Mouse (Mus musculus) stomach, embryonic 15.5 days (tissue): Measurements from ENCODE around the gene Gpsm1. TPM values are rescaled to one million over a fixed set of nuclear protein-coding genes. Genes with fewer than 3 reads are reported as not detected.

Experiments
- ATAC-seq: fragments of 200-750 bp; cut with Nextera tagmentation; 2 replicates; pipeline ENCODE4 v1.8.0; 2017; ENCODE audit warnings: low read depth, moderate number of reproducible peaks, moderate TSS enrichment; ENCODE audit not compliant: insufficient read depth, low FRiP score
- H3K27ac ChIP-seq: fragments of 300-500 bp; sonication (generic); 2 replicates; pipeline ENCODE4 v1.5.1; 2015; ENCODE audit warnings: mild to moderate bottlenecking, inconsistent platforms
- H3K27me3 ChIP-seq: fragments of 300-500 bp; sonication (generic); replicated peaks from 2 replicates; pipeline ENCODE4 v1.6.1; 2015; ENCODE audit warnings: inconsistent platforms
- H3K36me3 ChIP-seq: fragments of 300-500 bp; sonication (generic); 2 replicates; pipeline ENCODE4 v1.6.1; 2015; ENCODE audit warnings: inconsistent platforms
- H3K4me1 ChIP-seq: fragments of 300-500 bp; sonication (generic); 2 replicates; pipeline ENCODE4 v1.6.1; 2015; ENCODE audit warnings: inconsistent platforms
- H3K4me2 ChIP-seq: fragments of 300-500 bp; sonication (generic); 2 replicates; pipeline ENCODE4 v1.6.1; 2015; ENCODE audit warnings: mild to moderate bottlenecking, inconsistent platforms
- H3K4me3 ChIP-seq: fragments of 300-500 bp; sonication (generic); replicated peaks from 2 replicates; pipeline ENCODE4 v1.5.1; 2015; ENCODE audit warnings: inconsistent platforms
- H3K9ac ChIP-seq: fragments of 300-500 bp; sonication (generic); 2 replicates; pipeline ENCODE4 v1.6.1; 2015; ENCODE audit warnings: inconsistent platforms
- H3K9me3 ChIP-seq: fragments of 300-500 bp; sonication (generic); 2 replicates; pipeline ENCODE4 v1.6.1; 2016; ENCODE audit warnings: inconsistent platforms
- WGBS: fragments of 180-500 bp; shearing (Covaris S2); methylation state at CpG from one replicate; pipeline ENCODE4 v1.1.7; 2015; 5-methylcytosine and 5-hydroxymethylcytosine counted together
- polyA plus RNA-seq: library from polyadenylated mRNA; unstranded; fragments of >200 nt; fragmentation: Nextera tagmentation; extraction: Ambion mirVana; gene quantifications from 2 replicates; pipeline ENCODE4 v1.2.1, GENCODE M21; 2015

The Gpsm1 gene
- polyA plus RNA-seq, 1 experiment from 2014 or later: 34.6 TPM

DNA sequence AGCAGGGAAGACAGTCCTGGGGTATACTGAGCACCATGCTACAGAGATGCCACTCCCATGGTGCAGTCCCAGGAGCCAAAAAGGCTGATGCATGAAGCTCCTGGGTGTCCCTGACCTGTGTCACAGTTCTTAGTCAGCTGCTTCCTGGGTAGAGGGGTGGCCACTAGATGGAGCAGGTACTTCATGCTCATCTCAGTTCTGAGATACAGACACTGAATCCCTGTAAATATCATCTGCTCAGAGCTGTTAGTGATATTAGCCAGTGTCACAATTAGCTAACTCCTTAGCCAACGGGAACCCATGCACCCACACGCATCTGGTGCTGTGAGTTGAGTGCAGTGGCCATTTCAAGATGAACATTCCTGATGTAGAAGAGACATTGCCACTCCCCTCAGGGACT lies 9.6 kb downstream of the Gpsm1 start:
- WGBS: 70% methylated on average over 2 of the region's 2 CpGs
- ATAC-seq: no peak
- H3K9ac ChIP-seq: no peak overlapping the region
- no peaks in the 10 kb centered on the region for H3K4me1 ChIP-seq
- no peaks in the 10 kb centered on the region for H3K9me3 ChIP-seq
- H3K36me3 ChIP-seq: peaks cover 23% of the 10 kb centered on the region
- H3K27me3 ChIP-seq: no peaks in the 10 kb centered on the region
- H3K27ac ChIP-seq: no peak overlapping the region
- no peak overlapping the region for H3K4me2 ChIP-seq
- no peak overlapping the region for H3K4me3 ChIP-seq

DNA sequence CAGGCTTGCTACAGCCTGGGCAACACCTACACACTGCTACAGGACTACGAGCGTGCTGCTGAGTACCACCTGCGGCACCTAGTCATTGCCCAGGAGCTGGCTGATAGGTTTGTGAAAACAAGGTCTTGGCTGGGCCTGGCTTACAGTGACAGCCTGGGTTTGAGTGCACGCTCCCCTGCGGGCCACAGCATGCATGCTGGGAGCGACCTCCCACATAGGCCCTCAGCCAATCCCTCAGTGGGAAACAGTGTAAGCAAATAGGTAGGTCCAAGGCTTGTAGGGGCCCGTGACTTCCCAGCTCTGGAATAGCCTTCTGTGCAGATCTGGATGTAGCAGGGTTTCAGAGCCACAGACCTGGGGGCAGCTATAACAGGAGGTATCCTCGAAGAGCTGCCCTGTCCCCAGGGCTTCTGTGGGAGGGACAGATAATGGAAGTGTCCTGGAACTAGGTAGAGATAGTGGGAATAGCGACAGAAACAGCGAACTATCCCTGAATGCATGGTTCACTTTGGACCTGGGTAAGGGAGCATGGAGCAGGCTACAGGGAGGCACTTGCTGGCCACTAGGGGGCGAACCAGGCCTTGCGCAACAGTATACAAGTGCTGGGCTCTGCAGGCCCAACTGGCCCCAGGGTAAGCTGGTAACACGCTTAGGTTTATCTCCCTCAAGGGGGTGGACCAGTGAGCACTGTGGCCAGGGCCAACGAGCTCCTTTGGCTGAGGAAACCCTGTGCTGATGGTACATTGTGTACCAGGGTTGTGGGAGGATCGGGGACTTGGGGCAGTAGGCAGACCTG lies 10.3 kb downstream of the Gpsm1 start:
- peaks cover 23% of the 10 kb centered on the region for H3K36me3 ChIP-seq
- H3K9ac ChIP-seq: no peak overlapping the region
- no peaks in the 10 kb centered on the region for H3K4me1 ChIP-seq
- no peaks in the 10 kb centered on the region for H3K27me3 ChIP-seq
- ATAC-seq: peak; percentile 82
- WGBS: 64% methylated on average over 15 of the region's 15 CpGs
- no peaks in the 10 kb centered on the region for H3K9me3 ChIP-seq
- no peak overlapping the region for H3K4me3 ChIP-seq
- H3K27ac ChIP-seq: no peak overlapping the region
- no peak overlapping the region for H3K4me2 ChIP-seq

DNA sequence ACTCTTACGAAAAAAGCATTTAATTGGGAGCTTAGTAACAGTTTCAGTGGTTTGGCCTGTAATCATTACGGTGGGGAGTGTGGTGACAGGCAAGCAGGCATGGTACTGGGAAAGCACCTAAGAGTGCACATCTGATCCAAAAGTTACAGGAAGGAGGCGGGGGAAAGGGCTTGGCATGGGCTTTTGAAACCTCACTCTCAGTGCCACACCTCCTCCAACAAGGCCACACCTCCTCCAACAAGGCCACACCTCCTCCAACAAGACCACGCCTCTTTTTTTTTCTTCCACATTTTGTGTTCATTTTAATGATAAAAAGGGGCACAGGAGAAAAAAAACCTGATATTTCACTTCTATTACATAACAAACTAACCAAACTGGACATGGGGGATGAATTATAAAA lies 12.5 kb downstream of the Gpsm1 start:
- no peak overlapping the region for H3K27ac ChIP-seq
- H3K4me2 ChIP-seq: no peak overlapping the region
- no peak overlapping the region for H3K9ac ChIP-seq
- no peak overlapping the region for H3K4me3 ChIP-seq
- no peaks in the 10 kb centered on the region for H3K27me3 ChIP-seq
- H3K4me1 ChIP-seq: no peaks in the 10 kb centered on the region
- 83% methylated on average over 4 of the region's 4 CpGs for WGBS
- H3K9me3 ChIP-seq: no peaks in the 10 kb centered on the region
- H3K36me3 ChIP-seq: peaks cover 28% of the 10 kb centered on the region
- no peak for ATAC-seq

DNA sequence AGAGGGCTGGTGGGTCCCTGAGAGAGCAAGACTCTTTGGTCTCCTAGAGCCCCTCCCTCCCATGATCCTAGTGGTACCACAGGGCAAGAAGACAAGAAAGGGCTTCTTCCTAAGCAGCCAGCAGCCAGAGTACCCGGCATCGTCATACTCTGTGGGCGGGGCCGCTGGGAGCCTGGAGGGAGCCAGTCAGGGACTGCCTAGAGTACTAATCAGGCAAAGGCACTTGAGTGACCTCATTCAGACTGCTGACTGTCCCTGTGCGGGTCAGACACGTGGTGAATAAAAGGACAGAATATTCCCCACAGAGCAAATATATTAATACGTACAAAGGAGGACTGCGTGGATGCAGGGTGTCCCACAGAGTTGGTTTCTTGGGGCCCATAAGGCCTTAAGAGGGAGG lies 14.1 kb downstream of the Gpsm1 start:
- 74% methylated on average over 8 of the region's 8 CpGs for WGBS
- no peak overlapping the region for H3K27ac ChIP-seq
- ATAC-seq: no peak; the same call in 1 of the 2 replicates

DNA sequence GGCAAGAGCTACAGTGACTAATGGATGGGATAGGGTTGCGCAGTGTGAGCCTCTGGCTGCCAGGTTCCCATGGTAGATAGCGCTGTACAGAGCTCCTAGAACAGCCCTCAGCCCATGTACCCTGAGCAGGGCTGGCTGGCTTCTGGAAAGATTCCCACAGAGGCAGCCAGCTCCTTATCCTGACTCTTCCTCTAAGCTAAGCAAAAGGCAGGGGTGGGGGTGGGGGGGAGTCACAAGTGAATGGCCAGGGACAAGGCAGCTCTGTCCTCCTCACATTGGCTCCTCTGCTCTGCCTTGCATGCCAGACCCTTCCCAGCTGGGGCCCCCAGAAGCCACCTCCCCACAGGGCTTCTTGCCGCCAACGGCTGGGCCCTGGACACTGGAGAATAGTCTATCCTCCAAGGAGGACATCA lies 14.7 kb downstream of the Gpsm1 start:
- no peak for ATAC-seq
- Histone ChIP-seq H3K9ac (no peak overlapping the region), H3K36me3 (peaks cover 27% of the 10 kb centered on the region), H3K9me3 (no peaks in the 10 kb centered on the region), H3K27me3 (no peaks in the 10 kb centered on the region), H3K4me1 (no peaks in the 10 kb centered on the region), H3K4me3 (no peak overlapping the region), H3K27ac (no peak overlapping the region), H3K4me2 (no peak overlapping the region)
- 90% methylated on average over 4 of the region's 4 CpGs for WGBS

More for the DNA sequence above, 14.1 kb downstream of the Gpsm1 start:
- no peaks in the 10 kb centered on the region for H3K4me1 ChIP-seq
- H3K9me3 ChIP-seq: no peaks in the 10 kb centered on the region
- no peak overlapping the region for H3K4me2 ChIP-seq
- H3K27me3 ChIP-seq: no peaks in the 10 kb centered on the region
- no peak overlapping the region for H3K9ac ChIP-seq
- no peak overlapping the region for H3K4me3 ChIP-seq
- H3K36me3 ChIP-seq: peaks cover 28% of the 10 kb centered on the region

DNA sequence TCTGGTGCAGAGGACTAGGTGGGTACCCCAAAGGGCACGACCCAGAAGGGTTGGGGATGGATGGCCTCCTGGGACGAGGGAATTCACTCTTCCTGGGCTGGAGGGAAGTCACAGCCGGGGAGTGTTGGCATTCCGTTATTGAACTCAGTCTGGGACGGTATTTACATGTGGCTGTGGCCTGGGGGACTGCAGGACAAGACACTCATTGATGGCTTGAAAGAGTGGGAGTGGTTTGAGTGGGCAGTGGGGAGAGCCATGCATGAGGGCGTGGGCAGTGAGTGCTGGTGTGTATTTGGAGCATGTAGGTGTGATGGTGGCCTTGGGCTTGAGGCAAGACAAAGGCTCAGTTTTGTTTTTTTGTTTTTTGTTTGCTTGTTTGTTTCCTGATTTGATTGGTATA lies 15.4 kb downstream of the Gpsm1 start:
- Histone ChIP-seq H3K4me3 (no peak overlapping the region), H3K9me3 (no peaks in the 10 kb centered on the region), H3K4me1 (no peaks in the 10 kb centered on the region), H3K4me2 (no peak overlapping the region), H3K9ac (no peak overlapping the region), H3K27ac (no peak overlapping the region), H3K36me3 (peaks cover 25% of the 10 kb centered on the region), H3K27me3 (no peaks in the 10 kb centered on the region)
- WGBS: 77% methylated on average over 6 of the region's 6 CpGs
- no peak for ATAC-seq

DNA sequence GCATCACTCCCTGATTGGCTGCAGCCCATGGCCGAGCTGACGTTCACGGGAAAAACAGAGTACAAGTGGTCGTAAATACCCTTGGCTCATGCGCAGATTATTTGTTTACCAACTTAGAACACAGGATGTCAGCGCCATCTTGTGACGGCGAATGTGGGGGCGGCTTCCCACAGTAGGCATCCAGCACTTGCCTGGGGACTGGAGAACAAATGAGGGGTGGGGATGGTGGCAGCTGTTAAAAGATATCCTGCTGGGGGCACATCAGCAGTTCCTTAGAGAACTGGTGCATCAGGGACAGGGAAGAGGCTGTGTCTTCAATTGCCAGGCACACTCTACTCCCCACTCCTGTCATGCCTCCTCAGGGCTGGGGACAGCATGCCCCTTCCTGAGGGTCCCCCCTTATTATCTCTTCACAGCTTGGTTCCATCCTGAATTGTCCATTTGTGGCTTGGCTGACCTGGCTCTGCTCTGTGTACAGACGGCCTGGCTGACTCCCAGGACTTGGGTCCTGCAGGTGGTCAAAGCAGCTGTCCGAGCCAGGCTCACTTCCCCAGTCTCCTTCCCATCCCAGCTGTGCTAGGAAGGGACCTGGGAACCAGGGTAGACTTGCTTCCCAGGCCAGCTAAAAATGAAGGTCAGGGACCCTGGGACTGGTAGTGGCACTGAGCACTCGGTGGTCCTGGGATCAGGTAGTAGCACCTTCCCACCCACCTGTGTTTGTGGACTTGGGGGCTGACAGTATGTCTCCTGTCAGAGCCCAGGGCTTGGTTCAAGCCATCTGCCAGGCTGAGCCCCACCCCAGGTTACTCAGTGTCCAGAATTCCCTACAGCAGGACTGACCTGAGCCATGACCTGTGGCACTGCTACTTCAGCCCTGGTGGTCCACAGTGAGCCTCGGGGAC lies 23.2 kb downstream of the Gpsm1 start:
- ATAC-seq: no peak
- Histone ChIP-seq H3K4me2 (no peak overlapping the region), H3K27me3 (no peaks in the 10 kb centered on the region), H3K36me3 (no peaks in the 10 kb centered on the region; the same call in 1 of the 2 replicates), H3K9ac (no peak overlapping the region), H3K9me3 (no peaks in the 10 kb centered on the region), H3K4me3 (no peak overlapping the region), H3K27ac (no peak overlapping the region), H3K4me1 (peaks cover 26% of the 10 kb centered on the region)
- 82% methylated on average over 9 of the region's 13 CpGs for WGBS

DNA sequence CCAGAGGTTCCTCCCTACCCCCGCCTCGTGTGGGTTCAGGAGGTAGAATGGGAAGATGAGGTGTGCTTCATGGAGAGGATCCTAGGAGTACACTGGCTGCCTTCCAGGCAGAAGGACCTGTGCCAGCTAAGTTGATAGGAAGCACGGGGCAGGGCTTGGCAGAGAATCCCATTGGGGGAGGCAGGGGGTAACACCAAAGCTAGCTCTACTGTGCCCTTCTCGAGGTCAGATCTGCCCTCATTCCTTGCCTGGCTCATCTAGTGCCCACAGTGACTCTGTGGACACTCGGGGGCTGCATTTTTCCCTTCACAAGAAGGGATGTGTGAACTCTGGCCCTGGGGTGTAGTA lies 23.9 kb downstream of the Gpsm1 start:
- Histone ChIP-seq H3K9ac (no peak overlapping the region), H3K4me3 (no peak overlapping the region), H3K27ac (no peak overlapping the region), H3K4me1 (peaks cover 28% of the 10 kb centered on the region), H3K27me3 (no peaks in the 10 kb centered on the region), H3K36me3 (peaks cover 4% of the 10 kb centered on the region; the same call in 1 of the 2 replicates), H3K9me3 (no peaks in the 10 kb centered on the region), H3K4me2 (no peak overlapping the region)
- no peak for ATAC-seq
- WGBS: 84% methylated on average over 5 of the region's 5 CpGs

DNA sequence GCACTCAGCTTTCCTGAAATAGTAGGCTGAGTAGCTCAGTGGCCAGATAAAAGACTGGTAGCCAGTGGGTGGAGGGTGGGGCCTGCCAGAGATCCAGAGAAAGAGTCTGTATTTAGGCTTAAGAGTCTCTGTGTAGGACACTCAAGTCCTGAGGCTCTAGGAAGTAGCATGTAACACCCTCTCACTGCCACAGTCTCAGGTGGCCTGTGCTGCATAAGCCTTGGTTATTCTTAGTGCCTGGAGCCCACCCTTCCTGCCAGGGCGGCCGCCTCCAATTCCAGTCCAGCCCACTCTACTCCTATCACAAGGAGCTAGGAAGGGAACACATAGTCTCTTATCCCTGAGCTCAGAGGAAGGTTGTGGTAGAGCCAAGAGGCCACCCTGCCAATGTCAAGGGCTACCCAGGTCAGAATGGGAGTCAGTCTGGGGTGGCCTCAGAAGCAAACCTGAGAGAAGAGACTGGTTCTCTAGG lies 26.2 kb downstream of the Gpsm1 start:
- H3K4me2 ChIP-seq: no peak overlapping the region
- H3K9ac ChIP-seq: no peak overlapping the region
- WGBS: 71% methylated on average over 2 of the region's 2 CpGs
- peak; percentile 27 for ATAC-seq
- peaks cover 28% of the 10 kb centered on the region for H3K4me1 ChIP-seq
- peak overlapping the region; percentile 81 for H3K27ac ChIP-seq
- H3K27me3 ChIP-seq: no peaks in the 10 kb centered on the region
- peaks cover 18% of the 10 kb centered on the region for H3K36me3 ChIP-seq
- H3K9me3 ChIP-seq: no peaks in the 10 kb centered on the region
- no peak overlapping the region for H3K4me3 ChIP-seq

DNA sequence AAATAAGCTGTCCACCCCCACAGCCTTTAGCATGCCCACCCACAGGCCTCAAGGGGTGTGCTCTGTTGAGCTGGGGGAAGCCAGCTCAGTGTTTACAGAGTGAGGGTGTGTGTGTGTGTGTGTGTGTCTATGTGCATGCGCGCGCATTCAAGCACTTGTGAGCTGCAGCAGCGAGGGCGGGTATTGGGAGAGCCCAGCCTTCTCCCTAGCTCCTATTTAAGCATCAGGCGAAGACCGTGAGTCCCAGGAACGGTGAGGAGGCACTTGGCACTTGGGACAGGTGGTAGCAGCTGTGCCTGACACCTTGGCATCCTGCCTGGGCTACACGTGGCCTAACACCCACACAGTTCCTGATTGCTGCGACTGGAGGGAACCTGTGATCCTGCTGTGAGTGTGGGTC lies 26.7 kb downstream of the Gpsm1 start:
- ATAC-seq: peak; percentile 85
- Histone ChIP-seq H3K27ac (peak overlapping the region; percentile 81), H3K9ac (no peak overlapping the region), H3K9me3 (no peaks in the 10 kb centered on the region), H3K4me3 (no peak overlapping the region), H3K4me1 (peaks cover 28% of the 10 kb centered on the region), H3K4me2 (0 out of 2 replicates have a peak overlapping the region, but pooled peaks have one; percentile 19), H3K27me3 (no peaks in the 10 kb centered on the region), H3K36me3 (peaks cover 22% of the 10 kb centered on the region)
- WGBS: 27% methylated on average over 10 of the region's 10 CpGs

DNA sequence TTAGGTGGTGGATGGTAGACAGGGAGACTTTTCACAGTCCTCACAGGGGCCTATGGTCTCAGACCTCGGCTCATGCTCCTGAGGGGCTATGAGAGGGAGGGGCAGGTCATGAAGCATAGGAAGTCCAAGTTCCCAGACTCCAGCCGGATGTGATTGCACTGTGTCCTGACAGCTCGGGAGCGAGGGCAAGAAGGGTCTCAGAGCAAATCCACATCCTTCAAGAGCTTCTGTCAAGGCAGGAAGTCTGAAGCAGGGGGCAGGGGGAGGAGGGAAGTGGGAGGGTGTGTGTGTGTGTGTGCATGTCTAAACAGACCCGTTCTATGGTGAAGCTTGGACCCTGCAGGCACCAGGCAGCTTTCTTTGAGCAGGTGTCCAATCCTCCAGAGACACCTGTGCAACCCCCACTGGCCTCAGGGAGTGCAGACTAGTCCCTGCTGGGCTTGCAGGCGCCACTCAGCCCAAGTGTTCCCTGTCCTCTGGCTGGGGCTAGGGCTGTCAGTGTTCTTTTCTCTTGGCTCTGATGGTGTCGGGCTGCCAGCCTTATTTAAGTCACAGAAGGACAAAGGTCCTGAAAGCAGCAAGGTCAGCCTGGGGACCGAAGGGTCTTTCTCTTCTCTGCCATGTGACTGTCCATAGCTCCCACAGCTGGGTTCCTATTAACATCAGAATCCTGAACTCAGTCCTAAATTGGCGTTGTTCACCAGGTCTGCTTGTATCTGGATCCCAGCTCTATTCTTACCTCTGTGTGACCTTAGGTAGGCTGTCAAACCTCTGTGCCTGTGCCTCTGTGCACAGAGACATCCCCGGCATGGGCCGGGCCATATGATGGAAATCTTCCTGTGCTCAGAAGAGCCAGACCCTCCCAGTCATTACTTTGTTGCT lies 27.5 kb downstream of the Gpsm1 start:
- WGBS: 47% methylated on average over 11 of the region's 11 CpGs
- H3K4me2 ChIP-seq: 0 out of 2 replicates have a peak overlapping the region, but pooled peaks have one; percentile 19
- peak overlapping the region; percentile 19; the same call in 1 of the 2 replicates for H3K9ac ChIP-seq
- no peaks in the 10 kb centered on the region for H3K27me3 ChIP-seq
- no peaks in the 10 kb centered on the region for H3K9me3 ChIP-seq
- peak overlapping the region; percentile 81 for H3K27ac ChIP-seq
- peaks cover 28% of the 10 kb centered on the region for H3K4me1 ChIP-seq
- no peak overlapping the region for H3K4me3 ChIP-seq
- peak; percentile 13; the same call in 1 of the 2 replicates for ATAC-seq
- H3K36me3 ChIP-seq: peaks cover 26% of the 10 kb centered on the region
